Mouse (Mus musculus): Measurements from ENCODE around the gene Zfp536.

Gene Zfp536

DNA sequence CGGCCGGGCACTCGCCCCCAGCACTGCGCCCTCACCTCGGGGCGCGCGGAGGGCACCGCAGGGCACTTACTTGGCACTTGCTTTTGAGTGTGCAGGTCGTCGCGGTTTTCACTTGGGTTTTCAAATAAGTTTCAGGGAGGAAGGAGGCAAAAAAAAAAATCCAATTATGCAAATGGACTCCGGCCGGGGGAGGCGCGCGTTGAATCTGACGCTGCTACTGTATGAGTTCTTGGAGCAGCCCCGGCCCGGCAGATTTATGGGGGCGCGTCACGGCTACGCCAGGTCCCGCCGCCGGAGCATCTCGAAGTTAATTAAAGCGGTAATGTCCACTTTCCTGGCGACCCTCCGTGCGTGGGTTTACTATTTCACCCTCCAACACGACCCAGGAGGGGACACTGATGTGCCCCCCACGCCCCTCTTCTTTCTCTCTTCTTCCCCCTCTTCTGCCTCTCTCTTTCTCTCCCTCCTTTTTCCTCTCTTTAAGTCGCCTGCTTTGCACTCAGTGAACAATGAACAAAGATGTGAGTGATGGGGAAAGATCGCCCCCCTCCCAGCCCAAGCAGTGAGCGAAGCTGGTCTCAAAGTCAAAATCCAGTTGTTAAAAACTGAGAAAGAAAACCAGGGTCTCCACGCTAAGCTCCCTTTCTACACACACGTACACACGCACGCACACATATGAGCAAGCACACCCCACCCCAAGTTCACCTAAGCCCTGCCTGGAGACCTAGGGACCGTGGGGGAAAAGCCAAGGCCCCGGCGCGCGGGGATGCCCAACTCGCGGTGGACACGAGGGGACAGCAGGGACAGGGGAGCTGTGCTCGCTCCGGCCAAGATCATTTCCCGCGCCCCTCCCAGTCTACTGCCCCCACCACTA is 3.7 kb downstream of the Zfp536 start:
- CTCF ChIA-PET, result interaction anchor here in 2 of 4 experiments (0.8 to 0.9 kb wide), 2 partner anchors 10 to 123 kb away, joined by 3 read pairs; no protein-coding TSS in a partner anchor
- POLR2A ChIA-PET, result no interaction called here

DNA sequence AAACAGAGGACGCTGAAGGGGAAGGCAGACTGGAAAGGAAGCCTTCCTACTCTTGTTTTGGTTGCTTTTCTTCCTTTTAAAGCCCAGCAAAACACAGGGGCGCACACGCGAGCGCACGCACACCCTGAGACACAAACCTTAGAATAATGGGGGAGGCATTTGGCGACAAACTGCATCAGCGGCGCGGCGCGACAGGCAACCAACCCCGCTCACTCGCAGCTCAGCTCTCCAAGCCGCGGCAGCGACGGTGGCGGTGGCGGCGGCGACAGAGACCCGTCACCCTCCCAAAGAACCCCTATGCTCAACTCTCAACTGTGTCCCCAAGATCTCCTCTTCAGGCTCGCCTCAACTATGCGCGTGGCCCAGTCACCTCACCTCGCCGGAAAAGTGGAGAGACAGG is 4.4 kb downstream of the Zfp536 start:
- ChIA-PET CTCF (interaction anchor here in 2 of 4 experiments (0.6 to 0.9 kb wide), 2 partner anchors 395 to 437 kb away, joined by 3 to 8 read pairs; no protein-coding TSS in a partner anchor), POLR2A (interaction anchor here in 2 of 4 experiments (0.6 to 0.8 kb wide), 3 partner anchors 380 to 655 kb away, joined by 3 to 6 read pairs (median 6); no protein-coding TSS in a partner anchor)

DNA sequence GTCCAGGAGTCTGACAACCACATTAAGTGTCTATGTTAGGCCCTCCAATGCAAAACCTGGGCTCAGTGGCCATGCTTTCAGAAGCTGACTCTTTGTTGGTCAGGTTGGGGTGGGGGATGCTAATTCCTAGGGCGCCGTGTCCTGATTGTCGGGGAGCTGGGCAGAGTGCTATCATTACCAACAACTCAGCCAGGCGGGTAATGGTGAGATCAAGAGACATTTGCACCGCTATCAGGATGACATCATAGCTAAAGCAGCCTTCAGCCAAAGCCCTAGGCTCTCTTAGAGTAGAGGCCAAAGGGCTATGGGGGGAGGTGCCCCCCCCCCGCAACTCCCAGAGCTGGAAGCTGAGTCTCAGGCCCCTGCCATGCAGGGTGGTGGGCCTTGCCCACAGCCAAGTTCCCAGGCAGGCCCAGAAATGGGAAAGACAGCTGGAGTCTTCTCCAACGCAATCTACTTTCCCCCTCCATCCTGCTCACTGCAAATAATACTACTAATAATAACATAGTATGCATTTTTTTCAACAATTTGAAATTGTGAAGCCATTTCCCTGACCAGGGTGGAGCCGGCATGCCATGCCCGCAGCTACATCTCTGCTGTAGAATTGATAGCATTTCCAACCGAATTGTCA is 5.0 kb downstream of the Zfp536 start:
- POLR2A ChIA-PET, result interaction anchor here in 2 of 4 experiments (0.6 to 0.8 kb wide), 4 partner anchors 14 to 654 kb away, joined by 3 to 6 read pairs (median 4); no protein-coding TSS in a partner anchor
- CTCF ChIA-PET, result interaction anchor here in 3 of 4 experiments (0.6 to 0.9 kb wide), 3 partner anchors 41 to 437 kb away, joined by 3 to 8 read pairs (median 5); no protein-coding TSS in a partner anchor

DNA sequence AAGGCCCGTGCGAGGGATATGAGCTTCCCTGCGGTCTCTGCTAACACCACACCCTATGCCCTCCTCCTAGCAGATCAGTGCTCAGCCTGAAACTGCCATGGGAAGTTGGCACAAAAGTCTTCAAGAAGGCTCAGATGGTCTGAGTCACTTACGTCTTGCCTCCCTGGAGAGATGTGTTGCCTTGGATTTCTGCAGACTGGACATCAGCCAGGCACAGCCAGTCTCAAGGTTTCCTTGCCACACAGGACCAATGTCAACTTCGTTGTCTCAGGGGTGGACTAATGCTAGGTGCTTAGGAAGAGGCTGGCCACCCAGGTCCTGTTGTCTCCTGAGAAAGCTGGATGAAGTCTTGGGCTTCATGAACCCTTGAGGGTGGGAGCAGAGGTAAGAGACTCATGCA is 14.6 kb downstream of the Zfp536 start:
- ChIA-PET POLR2A (interaction anchor here in 1 of 4 experiments (0.6 kb wide), 1 partner anchor 13 kb away, joined by 3 read pairs; no protein-coding TSS in a partner anchor), CTCF (interaction anchor here in 1 of 4 experiments (0.8 kb wide), 1 partner anchor 11 kb away, joined by 3 read pairs; no protein-coding TSS in a partner anchor)

DNA sequence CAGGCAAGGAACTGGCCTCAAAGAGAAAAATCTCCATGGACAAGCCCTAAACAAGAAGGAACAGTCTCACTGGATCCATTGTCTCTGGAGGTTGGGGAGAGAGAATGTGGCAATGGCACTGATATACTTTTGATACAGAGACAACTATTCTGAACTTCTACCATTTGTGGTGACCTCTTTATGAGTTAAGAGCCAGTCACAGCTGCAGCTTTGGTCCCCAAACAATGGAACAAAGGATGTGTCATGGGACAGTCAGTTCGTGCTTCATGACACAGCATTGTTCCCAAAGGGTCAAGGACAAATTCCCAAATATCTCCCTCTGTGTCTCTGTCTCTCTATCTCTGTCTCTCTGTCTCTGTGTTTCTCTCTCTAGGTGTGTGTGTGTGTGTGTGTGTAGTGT is 20.4 kb downstream of the Zfp536 start:
- POLR2A ChIA-PET, result interaction anchor here in 1 of 4 experiments (0.6 kb wide), 1 partner anchor 14 kb away, joined by 5 read pairs; no protein-coding TSS in a partner anchor
- CTCF ChIA-PET, result no interaction called here

DNA sequence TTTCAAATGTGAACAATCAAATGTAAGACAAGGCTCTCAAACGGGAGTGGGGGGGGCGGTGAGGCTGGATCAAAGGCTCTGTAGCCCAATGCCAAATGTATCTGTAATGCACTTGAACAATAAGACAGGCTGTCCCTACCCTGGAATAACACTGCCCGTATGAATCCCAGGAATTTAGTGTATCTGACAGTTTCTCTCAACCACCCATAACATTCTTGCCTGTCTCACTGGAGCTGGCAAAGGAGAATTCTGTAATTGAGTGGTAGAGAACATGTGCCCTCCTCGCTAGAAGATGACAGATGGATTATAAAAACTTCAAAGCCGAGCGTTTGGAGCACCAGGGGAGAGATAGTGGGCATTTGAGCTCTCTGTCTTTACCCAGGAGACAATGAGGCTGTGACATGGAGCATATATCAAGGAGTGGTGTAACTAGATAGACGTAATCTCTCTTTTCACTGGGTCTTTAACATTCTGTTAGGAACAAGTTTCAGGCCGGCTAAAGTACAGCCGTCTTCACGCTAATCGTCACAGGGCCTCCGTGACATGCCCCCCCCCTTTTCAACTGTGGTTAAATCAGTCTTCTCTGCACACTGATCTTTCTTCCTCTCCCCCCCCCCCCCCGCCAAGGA is 27.2 kb downstream of the Zfp536 start:
- ChIA-PET CTCF (no interaction called here), POLR2A (interaction anchor here in 1 of 4 experiments (0.7 kb wide), 1 partner anchor 295 kb away, joined by 4 read pairs; no protein-coding TSS in a partner anchor)

- ChIA-PET CTCF (interaction anchor here in 1 of 4 experiments (0.6 kb wide), 1 partner anchor 256 kb away, joined by 4 read pairs; no protein-coding TSS in a partner anchor), POLR2A (no interaction called here)
Observed at GRCm38 (mm10) chr7:37743350-37743749, 30.1 kb downstream of the Zfp536 start.

- POLR2A ChIA-PET, result no interaction called here
- CTCF ChIA-PET, result no interaction called here
Observed at GRCm38 (mm10) chr7:37737191-37737590, 36.2 kb downstream of the Zfp536 start.

DNA sequence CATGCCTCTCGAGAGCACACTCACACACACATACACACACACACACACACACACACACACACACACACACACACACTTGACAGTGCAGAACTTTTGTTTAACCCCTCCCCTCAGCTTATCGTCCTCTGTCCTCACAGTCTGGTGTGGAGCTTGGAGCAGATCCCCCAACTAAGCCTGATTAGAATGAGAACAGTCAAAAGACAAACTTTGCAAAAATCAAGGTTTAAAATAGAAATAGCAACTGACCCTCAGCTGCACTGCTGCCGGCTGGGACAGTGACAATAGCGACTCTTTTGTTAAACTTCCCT is 37.1 kb downstream of the Zfp536 start:
- ChIA-PET POLR2A (interaction anchor here in 1 of 4 experiments (0.7 kb wide), 1 partner anchor 67 kb away, joined by 4 read pairs; no protein-coding TSS in a partner anchor), CTCF (no interaction called here)

GRCm38 (mm10) chr7:37735707-37736412 is 37.6 kb downstream of the Zfp536 start:
- CTCF ChIA-PET, result no interaction called here
- POLR2A ChIA-PET, result interaction anchor here in 2 of 4 experiments (0.6 kb wide), 2 partner anchors 24 to 299 kb away, joined by 3 to 6 read pairs; no protein-coding TSS in a partner anchor

DNA sequence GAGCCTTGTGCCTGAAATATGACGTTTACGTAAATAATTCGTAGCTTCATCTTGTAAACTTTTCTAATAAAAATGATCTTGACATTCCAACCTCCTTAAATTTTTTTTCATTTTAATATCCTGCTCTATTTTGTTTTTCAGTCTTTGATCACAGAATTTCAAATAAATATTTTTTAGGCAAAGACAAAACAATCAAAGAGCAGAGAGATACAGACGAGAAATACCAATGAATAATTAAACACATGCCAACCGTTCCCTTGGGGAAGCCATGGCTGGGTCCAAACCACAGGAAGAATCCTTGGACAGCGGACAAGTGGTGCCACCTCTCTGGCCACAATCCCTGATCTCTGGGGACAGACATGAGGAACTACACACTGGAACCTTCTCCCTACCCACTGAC is 38.3 kb downstream of the Zfp536 start:
- POLR2A ChIA-PET, result interaction anchor here in 1 of 4 experiments (0.6 kb wide), 1 partner anchor 298 kb away, joined by 3 read pairs; no protein-coding TSS in a partner anchor
- CTCF ChIA-PET, result no interaction called here

DNA sequence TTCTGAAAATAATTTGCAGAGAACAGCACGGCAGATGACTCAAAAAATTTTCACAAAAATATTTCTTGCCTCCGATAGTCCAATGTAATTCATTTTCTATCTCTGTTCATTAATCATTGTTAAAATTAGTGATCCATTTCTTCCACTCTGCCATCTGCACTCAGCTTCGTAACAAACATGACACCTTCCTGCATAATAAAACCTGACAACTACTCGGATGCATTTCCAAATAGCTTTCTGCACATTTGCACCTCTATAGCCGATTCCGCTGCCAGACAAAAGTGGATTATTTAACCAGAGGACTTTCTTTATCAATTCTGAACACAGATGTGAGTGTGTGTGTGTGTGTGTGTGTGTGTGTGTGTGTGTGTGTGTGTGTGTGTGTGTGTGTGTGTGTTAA is 38.9 kb downstream of the Zfp536 start:
- POLR2A ChIA-PET, result interaction anchor here in 1 of 4 experiments (0.6 kb wide), 1 partner anchor 52 kb away, joined by 3 read pairs; no protein-coding TSS in a partner anchor
- CTCF ChIA-PET, result no interaction called here

DNA sequence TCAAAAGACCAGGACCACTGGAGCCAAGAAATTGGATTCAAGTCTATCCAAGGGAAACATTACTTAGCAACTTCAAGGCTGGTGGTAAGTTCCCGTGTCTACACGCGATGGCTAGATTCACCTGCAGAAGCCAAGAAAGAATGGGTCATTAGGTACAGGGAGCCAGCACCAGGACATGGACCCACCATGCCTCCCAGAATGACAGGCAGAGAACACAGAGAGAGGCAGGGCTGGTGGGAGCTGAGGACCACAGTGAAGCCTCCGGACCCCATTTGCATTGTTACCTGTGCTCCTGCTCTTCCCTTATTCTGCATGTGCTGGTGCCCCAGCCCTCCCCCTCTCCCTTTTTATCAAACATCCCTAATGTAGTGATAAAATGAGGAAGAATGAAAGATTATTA is 39.4 kb downstream of the Zfp536 start:
- CTCF ChIA-PET, result no interaction called here
- POLR2A ChIA-PET, result interaction anchor here in 1 of 4 experiments (0.6 kb wide), 1 partner anchor 52 kb away, joined by 3 read pairs; no protein-coding TSS in a partner anchor

GRCm38 (mm10) chr7:37732741-37733140 is 40.7 kb downstream of the Zfp536 start:
- CTCF ChIA-PET, result no interaction called here
- POLR2A ChIA-PET, result no interaction called here

GRCm38 (mm10) chr7:37727746-37728145 is 45.7 kb downstream of the Zfp536 start:
- POLR2A ChIA-PET, result no interaction called here
- CTCF ChIA-PET, result interaction anchor here in 1 of 4 experiments (0.6 kb wide), 1 partner anchor 367 kb away, joined by 3 read pairs; no protein-coding TSS in a partner anchor

DNA sequence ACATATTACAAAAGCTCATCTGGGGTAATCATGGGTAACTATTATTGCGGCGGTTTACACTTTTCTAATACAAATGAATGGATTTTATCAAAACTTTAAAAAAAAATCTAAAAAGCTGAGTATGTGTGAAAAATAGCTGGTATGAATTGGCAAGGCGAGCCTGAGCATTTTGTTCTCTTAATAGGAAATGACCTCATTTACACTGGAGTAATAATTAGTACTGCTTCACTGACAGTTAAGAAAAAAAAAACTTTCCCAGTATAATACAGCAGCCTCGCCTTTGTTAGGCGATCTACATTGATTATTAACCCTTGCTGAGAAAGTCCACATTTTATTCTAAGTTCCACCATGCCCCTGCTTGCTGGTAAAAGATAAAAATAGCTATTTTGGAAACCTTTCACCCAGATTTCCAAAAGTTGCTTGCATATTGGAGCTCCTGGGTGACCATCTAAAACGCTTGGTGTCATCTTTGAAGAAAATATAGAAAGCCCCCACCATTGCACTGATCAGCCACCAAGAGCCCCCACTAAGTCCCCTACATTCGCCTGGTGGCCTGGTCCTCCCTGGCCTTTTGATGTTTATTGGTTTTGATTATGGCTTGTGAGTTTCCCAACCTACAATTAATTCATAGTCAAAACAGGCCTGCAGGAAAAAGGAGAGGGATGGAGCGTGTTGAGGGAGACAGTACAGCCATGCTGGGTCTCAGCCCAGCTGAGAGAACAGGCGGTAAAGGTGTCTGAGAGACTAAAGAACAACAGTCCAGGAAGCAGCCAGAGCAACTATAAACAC is 49.2 kb downstream of the Zfp536 start:
- POLR2A ChIA-PET, result no interaction called here
- CTCF ChIA-PET, result no interaction called here

- ChIA-PET POLR2A (no interaction called here), CTCF (no interaction called here)
Observed at GRCm38 (mm10) chr7:37723191-37723592, 50.2 kb downstream of the Zfp536 start.

DNA sequence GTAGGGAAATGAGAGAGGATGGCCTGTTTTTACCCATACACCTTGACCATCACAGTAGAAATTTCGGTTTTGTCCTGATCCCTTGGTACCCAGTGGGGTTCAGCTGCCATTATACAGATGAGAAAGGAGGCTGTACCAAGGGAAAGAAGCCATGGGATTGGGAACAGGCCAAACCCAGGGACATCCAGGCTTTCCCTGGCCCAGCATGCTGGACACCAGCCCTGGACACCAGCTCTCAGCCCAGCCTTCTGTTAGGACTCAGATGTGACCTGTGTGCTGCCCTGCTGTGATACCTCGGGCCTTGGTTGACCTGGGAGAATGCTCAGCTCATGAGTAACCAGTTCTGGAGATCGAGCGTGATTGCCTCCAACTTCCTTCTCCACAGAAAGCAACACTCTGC is 51.8 kb downstream of the Zfp536 start:
- POLR2A ChIA-PET, result no interaction called here
- CTCF ChIA-PET, result interaction anchor here in 1 of 4 experiments (0.6 kb wide), 1 partner anchor 1733 kb away, joined by 3 read pairs; no protein-coding TSS in a partner anchor

Measured in embryonic stem cell, embryonic (primary cell).